Mouse (Mus musculus): ENCODE results near the gene Tead4. TPM values are rescaled to one million over a fixed set of nuclear protein-coding genes. Genes with fewer than 3 reads are reported as not detected.
A peak's percentile ranks its signal among the peaks of the same experiment; 100 is the strongest.
"Not testable (repeated sequence)": the region's sequence is repeated elsewhere in the genome, so short reads cannot be mapped to it uniquely, and the experiment has no call there.

Tead4 gene
- total RNA-seq, 2 experiments from 2014 or later, result 5.7 to 6.1 TPM

DNA sequence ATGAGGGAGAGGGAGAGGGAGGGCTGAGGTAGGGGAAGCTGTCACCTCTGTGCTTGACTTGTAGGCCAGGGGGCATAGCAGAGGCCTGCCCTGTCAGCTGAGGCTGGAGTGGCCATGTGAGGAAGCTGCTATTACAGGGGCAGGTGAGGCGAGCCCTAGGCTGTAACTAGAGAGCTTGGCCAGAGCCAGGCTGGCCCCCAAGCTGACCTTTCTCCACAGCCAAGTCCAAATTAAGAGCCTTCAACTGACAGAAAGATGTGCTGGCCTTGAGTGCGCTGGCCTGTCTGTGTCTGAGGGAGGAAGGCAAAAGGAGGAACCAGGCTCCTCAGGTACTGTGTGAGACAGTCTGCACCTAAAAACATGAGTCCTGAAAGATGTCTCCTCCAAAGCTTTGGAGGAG, 47.5 kb downstream of the Tead4 start:
- DNase-seq, result no peak
- intact Hi-C loops (cut with DNase I), result no loop called here

GRCm38 (mm10) chr6:128250596-128250995, 50.0 kb downstream of the Tead4 start:
- DNase-seq, result no peak
- intact Hi-C loops (cut with DNase I), result no loop called here

DNA sequence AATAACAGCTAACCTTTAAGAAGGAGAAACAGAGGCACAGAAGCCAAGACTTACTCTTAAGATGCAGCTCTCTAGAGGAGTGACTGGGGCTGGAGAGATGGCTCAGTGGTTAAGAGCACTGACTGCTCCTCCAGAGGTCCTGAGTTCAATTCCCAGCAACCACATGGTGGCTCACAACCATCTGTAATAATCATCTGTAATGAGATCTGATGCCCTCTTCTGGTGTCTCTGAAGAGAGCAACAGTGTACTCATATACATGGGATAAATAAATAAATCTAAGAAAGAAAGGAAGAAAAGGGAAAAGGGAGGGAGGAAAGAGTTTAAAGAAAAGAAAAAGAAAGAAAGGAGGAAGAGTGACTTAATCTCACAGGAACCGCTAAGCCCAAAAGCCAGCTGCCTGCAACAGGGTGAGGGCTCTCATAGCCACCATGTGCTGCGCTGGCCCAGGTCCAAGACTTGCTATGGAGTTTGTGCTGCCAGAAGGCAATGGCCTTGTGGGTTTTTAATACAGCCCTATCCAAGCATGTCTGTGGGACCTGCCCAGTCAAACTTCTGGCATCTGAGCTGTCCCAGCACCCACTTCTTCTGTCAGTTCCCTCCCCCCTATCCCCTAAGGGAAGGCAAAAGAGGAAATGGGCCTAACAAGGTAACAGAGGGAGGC, 63.4 kb downstream of the Tead4 start:
- intact Hi-C loops (cut with DNase I), result no loop called here
- DNase-seq, result peak; percentile 28 to 39

GRCm38 (mm10) chr6:128236581-128236980, 64.0 kb downstream of the Tead4 start:
- no peak for DNase-seq
- intact Hi-C loops (cut with DNase I), result no loop called here

- peak; percentile 44 to 56 for DNase-seq
- intact Hi-C loops (cut with DNase I), result loop anchor here (1.0 to 5.0 kb wide), 4 partner anchors 74 to 243 kb away; no protein-coding TSS in a partner anchor
These were observed 66.4 kb downstream of the Tead4 start for GRCm38 (mm10) chr6:128234206-128234605.

GRCm38 (mm10) chr6:128232216-128232615, 68.4 kb downstream of the Tead4 start:
- intact Hi-C loops (cut with DNase I), result loop anchor here (5.0 kb wide), 1 partner anchor 245 kb away; no protein-coding TSS in a partner anchor
- DNase-seq, result no peak

DNA sequence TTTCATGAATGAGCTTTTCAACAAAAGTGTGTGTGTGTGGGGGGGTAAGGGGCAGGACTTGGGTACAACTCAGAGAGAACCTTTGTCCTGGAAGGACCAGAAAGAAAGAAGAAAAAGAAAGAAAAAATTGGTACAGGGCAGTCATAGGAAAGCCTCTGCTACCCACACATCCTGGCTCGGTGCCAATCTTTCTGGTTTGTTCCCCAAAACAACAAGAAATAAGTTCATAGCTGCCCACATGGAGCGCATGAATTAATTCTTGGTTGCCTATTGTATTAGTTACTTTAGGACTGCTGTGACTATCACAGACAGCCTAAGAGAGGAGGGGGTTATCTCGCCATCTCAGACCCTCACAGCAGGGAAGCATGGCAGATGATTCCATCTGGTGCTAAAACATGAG, 68.9 kb downstream of the Tead4 start:
- intact Hi-C loops (cut with DNase I), result loop anchor here (5.0 kb wide), 1 partner anchor 246 kb away; no protein-coding TSS in a partner anchor
- DNase-seq, result no peak

DNA sequence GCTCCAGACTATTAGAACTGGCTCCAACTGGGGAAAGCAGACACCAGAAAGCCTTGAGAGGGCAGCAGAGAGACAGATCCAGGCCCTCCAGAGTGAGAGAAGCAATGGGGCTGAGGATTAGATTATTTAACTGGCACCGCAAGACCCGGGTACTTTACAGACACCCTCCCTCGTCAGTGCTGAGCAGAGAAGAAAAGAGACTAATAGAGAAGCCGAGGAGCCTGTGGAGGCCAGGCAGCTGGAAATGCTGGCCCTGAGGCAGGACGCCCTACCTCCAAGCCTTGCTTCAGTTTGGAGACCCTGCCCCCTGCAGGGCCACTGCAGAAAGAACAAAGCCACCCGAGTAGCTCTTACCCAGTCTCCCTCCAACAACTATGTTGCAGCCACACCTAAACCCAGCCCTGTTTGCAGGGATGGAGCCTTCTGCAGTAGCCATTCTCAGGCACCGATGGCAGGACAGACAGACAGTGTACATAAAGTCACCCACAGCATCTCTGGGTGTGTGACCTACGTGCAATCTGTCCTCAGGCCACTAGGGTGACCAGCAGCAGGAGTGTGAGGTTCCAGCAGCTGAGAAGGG, 73.1 kb downstream of the Tead4 start:
- intact Hi-C loops (cut with DNase I), result no loop called here
- peak; percentile 37 to 46 for DNase-seq

GRCm38 (mm10) chr6:128226941-128227340, 73.7 kb downstream of the Tead4 start:
- intact Hi-C loops (cut with DNase I), result no loop called here
- DNase-seq, result no peak

GRCm38 (mm10) chr6:128225846-128226176, 74.8 kb downstream of the Tead4 start:
- intact Hi-C loops (cut with DNase I), result no loop called here
- DNase-seq, result no peak

- DNase-seq, result no peak
- intact Hi-C loops (cut with DNase I), result no loop called here
These were observed 75.4 kb downstream of the Tead4 start for GRCm38 (mm10) chr6:128225009-128225845.

- intact Hi-C loops (cut with DNase I), result no loop called here
These were observed 77.5 kb downstream of the Tead4 start for GRCm38 (mm10) chr6:128223159-128223558.

GRCm38 (mm10) chr6:128215004-128215403, 85.6 kb downstream of the Tead4 start:
- DNase-seq; intact Hi-C loops (cut with DNase I): not testable (repeated sequence)

More at GRCm38 (mm10) chr6:128223159-128223558, 77.5 kb downstream of the Tead4 start:
- no peak for DNase-seq

GRCm38 (mm10) chr6:128209199-128209598, 91.4 kb downstream of the Tead4 start:
- intact Hi-C loops (cut with DNase I); DNase-seq: not testable (repeated sequence)

GRCm38 (mm10) chr6:128208491-128209170, 92.0 kb downstream of the Tead4 start:
- intact Hi-C loops (cut with DNase I), result no loop called here
- peak; percentile 44 to 59 for DNase-seq

DNA sequence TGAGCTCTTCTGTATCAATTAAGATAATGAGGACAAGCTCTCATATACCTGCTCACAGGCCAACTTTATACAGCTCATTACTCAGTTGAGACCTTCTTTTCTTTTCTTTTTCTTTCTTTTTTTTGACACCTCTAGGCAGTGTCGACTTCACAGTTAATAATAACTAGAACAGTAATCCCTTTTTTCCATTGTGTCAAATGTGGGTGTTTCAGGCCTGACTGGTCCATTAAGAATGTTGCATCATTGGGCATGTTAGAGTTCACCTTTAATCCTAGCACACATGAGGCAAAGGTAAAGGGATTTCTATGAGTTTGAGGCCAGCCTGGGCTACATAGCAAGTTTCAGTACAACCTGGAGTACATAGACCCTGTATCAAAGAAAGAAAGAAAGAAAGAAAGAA, 97.1 kb downstream of the Tead4 start:
- no peak for DNase-seq
- intact Hi-C loops (cut with DNase I), result no loop called here

DNA sequence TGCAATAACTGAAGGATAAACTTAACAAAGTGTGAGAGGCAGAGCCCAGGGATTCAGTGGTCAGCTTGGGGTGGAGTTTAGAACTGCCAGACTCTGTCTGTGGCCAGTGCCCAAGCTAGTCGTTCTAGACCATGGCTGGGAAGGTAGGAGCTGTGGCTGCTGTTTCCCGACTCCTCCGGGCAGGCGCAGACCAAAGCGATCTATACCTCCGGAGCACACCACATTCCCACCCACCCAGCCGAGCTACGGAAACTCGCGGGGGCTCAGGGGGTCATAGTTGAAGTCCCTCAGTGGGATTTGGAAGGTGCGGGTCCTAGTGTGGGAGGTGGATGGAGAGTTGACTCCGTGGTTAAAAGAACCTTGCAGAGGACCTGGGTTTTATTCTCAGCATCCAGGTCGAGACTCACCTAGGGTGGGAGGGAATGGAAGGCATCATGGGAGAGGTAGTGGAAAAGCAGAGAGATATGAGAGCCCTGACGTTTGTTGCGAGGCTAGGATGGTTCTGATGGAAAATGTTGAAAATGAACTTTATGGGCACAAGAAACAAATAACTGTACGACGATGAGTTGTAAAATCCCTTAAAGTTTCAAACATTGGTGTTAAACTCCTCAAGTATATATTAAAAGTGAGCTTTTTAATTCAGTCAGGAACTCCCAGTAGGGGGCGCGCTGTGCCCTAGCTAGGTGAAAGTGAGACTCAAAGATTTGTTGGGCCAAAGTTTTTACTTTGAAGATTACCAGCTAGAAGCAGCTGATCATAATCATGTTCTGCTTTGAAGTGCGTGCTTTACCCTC, 99.6 kb downstream of the Tead4 start:
- intact Hi-C loops (cut with DNase I), result no loop called here
- DNase-seq, result peak; percentile 68 to 80

DNA sequence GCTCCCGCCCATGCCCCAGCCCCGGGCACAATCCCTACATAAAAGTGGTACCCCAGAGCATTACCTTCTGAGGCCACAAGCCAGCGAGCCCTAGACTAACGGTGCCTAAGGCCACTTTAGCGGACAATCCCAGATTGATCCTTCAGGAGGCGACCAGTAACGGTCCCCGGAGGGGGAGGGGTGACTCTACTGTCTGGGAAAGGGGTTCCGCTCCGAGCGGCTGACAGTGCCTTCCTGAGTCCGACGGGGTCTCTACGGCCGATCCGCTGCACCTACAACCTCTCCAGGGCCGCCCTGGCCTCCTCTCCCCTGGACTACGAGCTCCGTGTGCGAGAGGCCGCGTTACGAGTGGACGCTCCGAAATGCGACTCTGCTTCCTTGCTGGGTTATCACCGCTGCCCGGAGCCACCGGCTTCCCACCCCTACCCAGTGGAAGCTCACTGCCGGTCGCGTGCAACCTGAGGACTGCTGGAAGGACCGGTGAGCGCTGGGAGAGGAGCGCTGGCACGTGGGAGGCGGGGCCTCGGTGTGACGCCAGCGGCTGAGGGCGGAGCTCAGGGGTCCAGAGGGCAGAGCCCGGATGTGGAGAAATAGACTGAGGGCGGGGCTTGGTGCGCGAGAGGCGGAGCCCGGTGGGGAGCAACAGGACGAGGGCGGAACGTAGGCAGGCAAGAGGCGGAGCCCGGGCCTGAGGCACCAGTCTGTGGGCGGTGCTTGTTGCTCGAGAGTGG, 100.3 kb downstream of the Tead4 start:
- intact Hi-C loops (cut with DNase I), result no loop called here

DNA sequence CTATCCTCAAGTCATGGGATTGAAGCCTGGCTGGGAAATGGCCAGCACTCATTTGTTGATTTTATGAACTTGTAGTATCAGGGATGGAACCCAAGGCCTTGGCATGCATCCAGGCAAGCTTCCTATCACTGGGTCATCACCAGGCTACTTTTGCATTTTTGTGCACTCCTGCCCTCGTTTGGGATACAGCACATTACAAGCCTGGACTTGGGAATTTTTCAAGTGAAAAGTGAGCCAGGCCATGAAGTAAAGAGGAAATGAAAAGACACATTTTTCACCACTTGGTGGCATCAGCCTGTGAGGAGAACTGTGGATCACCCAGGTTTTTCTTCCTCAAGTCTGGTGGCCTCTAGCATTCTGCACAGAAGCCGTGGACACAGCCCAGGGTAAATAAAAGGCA, 117.1 kb downstream of the Tead4 start:
- intact Hi-C loops (cut with DNase I), result no loop called here
- DNase-seq, result peak in 1 of 2 experiments; percentile 14

More for the DNA sequence above, 100.3 kb downstream of the Tead4 start:
- peak; percentile 99 for DNase-seq
